Mouse (Mus musculus) CH12.LX (cell line): ENCODE measurements around the gene Igf1r.

Experiments used
- BHLHE40 ChIP-seq: IDR thresholded peaks from 2 replicates; pipeline ENCODE4 v1.6.1; 2011; ENCODE audit warnings: mild to moderate bottlenecking, low read depth, low read length, improper control_type of control experiment
- CTCF ChIP-seq, 2 experiments: IDR thresholded peaks in 1 of 2; conservative IDR thresholded peaks in 1 of 2; 2 replicates each; pipeline ENCODE4 v1.5.1; 2011 to 2012; ENCODE audit warnings: low read depth in 2 of 2, low read length in 2 of 2, improper control_type of control experiment in 1 of 2, inconsistent platforms in 1 of 2, mild to moderate bottlenecking in 1 of 2, moderate library complexity in 1 of 2
- KAT2A ChIP-seq: IDR thresholded peaks from 2 replicates; pipeline ENCODE4 v1.6.1; 2012; ENCODE audit warnings: low read length, improper control_type of control experiment, inconsistent platforms; ENCODE audit not compliant: insufficient replicate concordance
- MEF2A ChIP-seq: IDR thresholded peaks from 2 replicates; pipeline ENCODE4 v1.6.1; 2014; ENCODE audit warnings: low read depth, mild to moderate bottlenecking, inconsistent platforms, low read length, improper control_type of control experiment, borderline replicate concordance
- POLR2A ChIP-seq: IDR thresholded peaks from 2 replicates; pipeline ENCODE4 v1.6.1; 2011; ENCODE audit warnings: low read depth, mild to moderate bottlenecking, improper control_type of control experiment, low read length
- RCOR1 ChIP-seq: conservative IDR thresholded peaks from 2 replicates; pipeline ENCODE4 v1.6.1; 2012; ENCODE audit warnings: low read depth, mild to moderate bottlenecking, inconsistent platforms, low read length, improper control_type of control experiment
- ZC3H11A ChIP-seq: IDR thresholded peaks from 2 replicates; pipeline ENCODE4 v1.6.1; 2012; ENCODE audit warnings: low read depth, mild to moderate bottlenecking, inconsistent platforms, low read length, improper control_type of control experiment

- TF ChIP-seq RCOR1 (no peak), BHLHE40 (no peak), MEF2A (no peak), POLR2A (no peak), KAT2A (no peak), ZC3H11A (no peak), CTCF (conservative IDR thresholded peaks at IDR 0.05 in 1 of 2, IDR thresholded peaks at IDR 0.05 in 1 of 2; ENCODE audit: low read depth in 2 of 2, low read length in 2 of 2) (no peak)
These were observed 317.9 kb downstream of the Igf1r start for GRCm38 (mm10) chr7:68270551-68270950.
